Mouse (Mus musculus): ENCODE measurements around the gene Pkm. TPM values are rescaled to one million over a fixed set of nuclear protein-coding genes. Genes with fewer than 3 reads are reported as not detected.

Pkm gene
- polyA plus RNA-seq, 1 experiment from 2014 or later, result 1,230 TPM

GRCm38 (mm10) chr9:59691635-59692094 is 35.5 kb downstream of the Pkm start:
- H3K27me3 ChIP-seq (ENCODE audit: control insufficient read depth, insufficient read depth, low read length), result no peaks in the 10 kb centered on the region
- 4% methylated on average over 23 of the region's 23 CpGs for WGBS
- peak; percentile 71 for ATAC-seq (ENCODE audit: low FRiP score, low TSS enrichment)
- H3K36me3 ChIP-seq (ENCODE audit: control insufficient read depth, insufficient read depth, low read length), result no peaks in the 10 kb centered on the region
- peaks cover 13% of the 10 kb centered on the region; the same call in 1 of the 2 replicates for H3K4me1 ChIP-seq (ENCODE audit: control insufficient read depth, insufficient read depth, low read length)
- H3K4me2 ChIP-seq (replicated peaks; ENCODE audit: low read depth, low read length), result peak overlapping the region; percentile 62
- H3K9me3 ChIP-seq (ENCODE audit: control insufficient read depth, low read length), result no peaks in the 10 kb centered on the region
- no peak overlapping the region for H3K27ac ChIP-seq (ENCODE audit: low read depth, low read length)
- peak overlapping the region; percentile 47 for H3K9ac ChIP-seq (ENCODE audit: low read depth, low read length)
- peak overlapping the region; percentile 31 for H3K4me3 ChIP-seq (ENCODE audit: low read length)

GRCm38 (mm10) chr9:59692145-59692544 is 36.0 kb downstream of the Pkm start:
- ATAC-seq (ENCODE audit: low FRiP score, low TSS enrichment), result peak; percentile 50; the same call in 1 of the 2 replicates
- Histone ChIP-seq H3K9ac (ENCODE audit: low read depth, low read length) (no peak overlapping the region), H3K27me3 (ENCODE audit: control insufficient read depth, insufficient read depth, low read length) (no peaks in the 10 kb centered on the region), H3K4me1 (ENCODE audit: control insufficient read depth, insufficient read depth, low read length) (peaks cover 13% of the 10 kb centered on the region; the same call in 1 of the 2 replicates), H3K9me3 (ENCODE audit: control insufficient read depth, low read length) (no peaks in the 10 kb centered on the region), H3K36me3 (ENCODE audit: control insufficient read depth, insufficient read depth, low read length) (no peaks in the 10 kb centered on the region), H3K27ac (ENCODE audit: low read depth, low read length) (no peak overlapping the region), H3K4me2 (replicated peaks; ENCODE audit: low read depth, low read length) (peak overlapping the region; percentile 62), H3K4me3 (ENCODE audit: low read length) (peak overlapping the region; percentile 31)
- 37% methylated on average over 9 of the region's 9 CpGs for WGBS

GRCm38 (mm10) chr9:59694571-59695450 is 38.6 kb downstream of the Pkm start:
- Histone ChIP-seq H3K36me3 (ENCODE audit: control insufficient read depth, insufficient read depth, low read length) (no peaks in the 10 kb centered on the region), H3K9me3 (ENCODE audit: control insufficient read depth, low read length) (no peaks in the 10 kb centered on the region), H3K27me3 (ENCODE audit: control insufficient read depth, insufficient read depth, low read length) (no peaks in the 10 kb centered on the region), H3K4me3 (ENCODE audit: low read length) (no peak overlapping the region), H3K27ac (ENCODE audit: low read depth, low read length) (no peak overlapping the region), H3K4me1 (ENCODE audit: control insufficient read depth, insufficient read depth, low read length) (peaks cover 13% of the 10 kb centered on the region; the same call in 1 of the 2 replicates), H3K4me2 (replicated peaks; ENCODE audit: low read depth, low read length) (no peak overlapping the region), H3K9ac (ENCODE audit: low read depth, low read length) (no peak overlapping the region)
- 36% methylated on average over 16 of the region's 16 CpGs for WGBS
- ATAC-seq (ENCODE audit: low FRiP score, low TSS enrichment), result no peak

GRCm38 (mm10) chr9:59695451-59695813 is 39.3 kb downstream of the Pkm start:
- WGBS, result 38% methylated on average over 3 of the region's 3 CpGs

GRCm38 (mm10) chr9:59696381-59696780 is 40.2 kb downstream of the Pkm start:
- 81% methylated on average over 3 of the region's 3 CpGs for WGBS
- no peak overlapping the region for H3K9ac ChIP-seq (ENCODE audit: low read depth, low read length)
- peaks cover 13% of the 10 kb centered on the region; the same call in 1 of the 2 replicates for H3K4me1 ChIP-seq (ENCODE audit: control insufficient read depth, insufficient read depth, low read length)
- no peak overlapping the region for H3K4me3 ChIP-seq (ENCODE audit: low read length)
- H3K27me3 ChIP-seq (ENCODE audit: control insufficient read depth, insufficient read depth, low read length), result no peaks in the 10 kb centered on the region
- H3K4me2 ChIP-seq (replicated peaks; ENCODE audit: low read depth, low read length), result no peak overlapping the region
- no peak for ATAC-seq (ENCODE audit: low FRiP score, low TSS enrichment)
- H3K36me3 ChIP-seq (ENCODE audit: control insufficient read depth, insufficient read depth, low read length), result no peaks in the 10 kb centered on the region
- H3K27ac ChIP-seq (ENCODE audit: low read depth, low read length), result no peak overlapping the region
- no peaks in the 10 kb centered on the region for H3K9me3 ChIP-seq (ENCODE audit: control insufficient read depth, low read length)

More at GRCm38 (mm10) chr9:59695451-59695813, 39.3 kb downstream of the Pkm start:
- Histone ChIP-seq H3K9ac (ENCODE audit: low read depth, low read length) (no peak overlapping the region), H3K36me3 (ENCODE audit: control insufficient read depth, insufficient read depth, low read length) (no peaks in the 10 kb centered on the region), H3K4me3 (ENCODE audit: low read length) (no peak overlapping the region), H3K4me1 (ENCODE audit: control insufficient read depth, insufficient read depth, low read length) (peaks cover 13% of the 10 kb centered on the region; the same call in 1 of the 2 replicates), H3K9me3 (ENCODE audit: control insufficient read depth, low read length) (no peaks in the 10 kb centered on the region), H3K27me3 (ENCODE audit: control insufficient read depth, insufficient read depth, low read length) (no peaks in the 10 kb centered on the region), H3K27ac (ENCODE audit: low read depth, low read length) (no peak overlapping the region), H3K4me2 (replicated peaks; ENCODE audit: low read depth, low read length) (no peak overlapping the region)
- no peak for ATAC-seq (ENCODE audit: low FRiP score, low TSS enrichment)

GRCm38 (mm10) chr9:59701094-59701493 is 44.9 kb downstream of the Pkm start:
- H3K9ac ChIP-seq (ENCODE audit: low read depth, low read length), result no peak overlapping the region
- no peak overlapping the region for H3K4me2 ChIP-seq (replicated peaks; ENCODE audit: low read depth, low read length)
- no peaks in the 10 kb centered on the region for H3K4me1 ChIP-seq (ENCODE audit: control insufficient read depth, insufficient read depth, low read length)
- H3K27me3 ChIP-seq (ENCODE audit: control insufficient read depth, insufficient read depth, low read length), result no peaks in the 10 kb centered on the region
- no peak overlapping the region for H3K4me3 ChIP-seq (ENCODE audit: low read length)
- no peaks in the 10 kb centered on the region for H3K9me3 ChIP-seq (ENCODE audit: control insufficient read depth, low read length)
- no peak overlapping the region for H3K27ac ChIP-seq (ENCODE audit: low read depth, low read length)
- WGBS, result 85% methylated on average over 7 of the region's 7 CpGs
- H3K36me3 ChIP-seq (ENCODE audit: control insufficient read depth, insufficient read depth, low read length), result no peaks in the 10 kb centered on the region
- ATAC-seq (ENCODE audit: low FRiP score, low TSS enrichment), result no peak

GRCm38 (mm10) chr9:59703099-59703498 is 46.9 kb downstream of the Pkm start:
- WGBS, result 67% methylated on average over 6 of the region's 6 CpGs
- ATAC-seq (ENCODE audit: low FRiP score, low TSS enrichment), result no peak
- H3K9me3 ChIP-seq (ENCODE audit: control insufficient read depth, low read length), result no peaks in the 10 kb centered on the region
- no peaks in the 10 kb centered on the region for H3K36me3 ChIP-seq (ENCODE audit: control insufficient read depth, insufficient read depth, low read length)
- no peak overlapping the region for H3K9ac ChIP-seq (ENCODE audit: low read depth, low read length)
- H3K4me1 ChIP-seq (ENCODE audit: control insufficient read depth, insufficient read depth, low read length), result no peaks in the 10 kb centered on the region
- H3K27me3 ChIP-seq (ENCODE audit: control insufficient read depth, insufficient read depth, low read length), result no peaks in the 10 kb centered on the region
- no peak overlapping the region for H3K4me2 ChIP-seq (replicated peaks; ENCODE audit: low read depth, low read length)
- no peak overlapping the region for H3K4me3 ChIP-seq (ENCODE audit: low read length)
- H3K27ac ChIP-seq (ENCODE audit: low read depth, low read length), result no peak overlapping the region

DNA sequence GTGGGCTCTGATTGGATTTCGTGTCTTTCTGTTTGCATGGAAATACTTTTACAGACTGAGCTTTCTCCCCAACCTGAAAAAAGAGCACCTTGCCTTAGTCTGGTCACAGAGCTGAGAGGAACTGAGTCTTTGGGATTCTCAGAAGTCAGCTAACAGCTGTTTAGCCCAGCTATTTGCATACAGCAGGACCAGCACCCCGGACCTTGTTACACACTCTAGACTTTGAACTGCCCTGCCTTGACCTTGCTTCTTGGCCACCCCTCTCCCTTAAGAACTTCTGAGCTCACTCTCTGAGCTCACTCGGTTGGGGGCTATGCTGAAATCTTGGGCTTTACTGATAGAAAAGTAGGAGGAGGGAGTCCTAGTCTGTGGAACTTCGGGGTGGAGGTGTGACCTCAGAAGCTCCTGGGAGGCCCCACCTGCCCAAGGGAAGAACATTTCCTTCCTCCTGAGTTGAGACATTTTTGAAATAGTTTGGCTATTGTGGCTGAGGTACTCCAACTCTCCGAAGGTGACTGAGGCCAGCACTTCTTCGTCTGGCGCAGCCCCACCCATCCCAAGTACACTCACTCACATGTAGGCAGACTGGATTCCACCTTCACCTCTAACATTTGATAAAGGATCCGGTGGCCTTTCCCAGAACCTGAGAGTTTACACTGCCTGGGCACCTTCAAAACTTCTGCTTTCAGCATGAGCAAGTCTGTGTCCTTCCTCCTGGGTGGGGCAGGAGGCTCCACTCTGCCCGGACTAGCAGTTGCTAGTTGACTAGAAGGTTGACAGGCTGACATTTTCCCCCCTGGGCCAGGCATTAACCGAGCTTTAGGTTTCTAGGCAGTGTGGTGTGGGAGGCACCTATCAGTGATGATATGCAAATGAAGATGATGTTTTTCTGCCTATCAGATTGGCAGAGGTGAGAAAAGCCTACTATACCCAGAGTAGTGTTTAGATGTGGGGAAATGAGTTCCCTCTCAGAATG is 51.0 kb downstream of the Pkm start:
- Histone ChIP-seq H3K4me2 (replicated peaks; ENCODE audit: low read depth, low read length) (no peak overlapping the region), H3K4me3 (ENCODE audit: low read length) (no peak overlapping the region), H3K27me3 (ENCODE audit: control insufficient read depth, insufficient read depth, low read length) (no peaks in the 10 kb centered on the region), H3K9ac (ENCODE audit: low read depth, low read length) (no peak overlapping the region), H3K9me3 (ENCODE audit: control insufficient read depth, low read length) (no peaks in the 10 kb centered on the region), H3K36me3 (ENCODE audit: control insufficient read depth, insufficient read depth, low read length) (no peaks in the 10 kb centered on the region), H3K27ac (ENCODE audit: low read depth, low read length) (no peak overlapping the region), H3K4me1 (ENCODE audit: control insufficient read depth, insufficient read depth, low read length) (0 out of 2 replicates have a peak, but pooled peaks cover 3% of the 10 kb centered on the region)
- 57% methylated on average over 10 of the region's 10 CpGs for WGBS
- no peak for ATAC-seq (ENCODE audit: low FRiP score, low TSS enrichment)
